Mouse (Mus musculus): ENCODE measurements around the gene Emp1. TPM values are rescaled to one million over a fixed set of nuclear protein-coding genes. Genes with fewer than 3 reads are reported as not detected.
A peak's percentile ranks its signal among the peaks of the same experiment; 100 is the strongest.

The Emp1 gene
- polyA plus RNA-seq, 1 experiment from 2014 or later, result 9.2 TPM

- no peaks in the 10 kb centered on the region for H3K36me3 ChIP-seq
- no peaks in the 10 kb centered on the region for H3K27me3 ChIP-seq
- 90% methylated on average over 8 of the region's 8 CpGs for WGBS
- H3K4me2 ChIP-seq (replicated peaks), result no peak overlapping the region
- no peak overlapping the region for H3K27ac ChIP-seq
- no peaks in the 10 kb centered on the region for H3K9me3 ChIP-seq
- ATAC-seq, result no peak
- no peaks in the 10 kb centered on the region for H3K4me1 ChIP-seq (replicated peaks)
- no peak overlapping the region for H3K9ac ChIP-seq (replicated peaks)
- H3K4me3 ChIP-seq (replicated peaks), result no peak overlapping the region
These were observed 26.4 kb downstream of the Emp1 start for GRCm38 (mm10) chr6:135388711-135389110.

- Histone ChIP-seq H3K4me2 (replicated peaks) (no peak overlapping the region), H3K9ac (replicated peaks) (no peak overlapping the region), H3K4me1 (replicated peaks) (no peaks in the 10 kb centered on the region), H3K27ac (no peak overlapping the region), H3K36me3 (no peaks in the 10 kb centered on the region), H3K4me3 (replicated peaks) (no peak overlapping the region), H3K9me3 (no peaks in the 10 kb centered on the region), H3K27me3 (no peaks in the 10 kb centered on the region)
- WGBS, result 73% methylated on average over 3 of the region's 3 CpGs
- no peak for ATAC-seq
These were observed 28.1 kb downstream of the Emp1 start for GRCm38 (mm10) chr6:135390398-135390797.

- Histone ChIP-seq H3K9ac (replicated peaks) (no peak overlapping the region), H3K27ac (no peak overlapping the region), H3K27me3 (no peaks in the 10 kb centered on the region), H3K4me2 (replicated peaks) (no peak overlapping the region), H3K36me3 (no peaks in the 10 kb centered on the region), H3K9me3 (no peaks in the 10 kb centered on the region), H3K4me1 (replicated peaks) (no peaks in the 10 kb centered on the region), H3K4me3 (replicated peaks) (no peak overlapping the region)
- WGBS, result 87% methylated on average over 8 of the region's 8 CpGs
- no peak for ATAC-seq
These were observed 33.0 kb downstream of the Emp1 start for GRCm38 (mm10) chr6:135395375-135395774.

- no peak for ATAC-seq
These were observed 34.7 kb downstream of the Emp1 start for GRCm38 (mm10) chr6:135397089-135397488.

GRCm38 (mm10) chr6:135397788-135398187, 35.4 kb downstream of the Emp1 start:
- Histone ChIP-seq H3K9ac (replicated peaks) (no peak overlapping the region), H3K9me3 (no peaks in the 10 kb centered on the region), H3K4me3 (replicated peaks) (no peak overlapping the region), H3K36me3 (no peaks in the 10 kb centered on the region), H3K27me3 (no peaks in the 10 kb centered on the region), H3K4me1 (replicated peaks) (no peaks in the 10 kb centered on the region), H3K4me2 (replicated peaks) (no peak overlapping the region), H3K27ac (no peak overlapping the region)
- WGBS, result 91% methylated on average over 8 of the region's 8 CpGs
- no peak for ATAC-seq

More at GRCm38 (mm10) chr6:135397089-135397488, 34.7 kb downstream of the Emp1 start:
- WGBS, result 81% methylated on average over 4 of the region's 4 CpGs
- Histone ChIP-seq H3K4me1 (replicated peaks) (no peaks in the 10 kb centered on the region), H3K27ac (no peak overlapping the region), H3K27me3 (no peaks in the 10 kb centered on the region), H3K4me2 (replicated peaks) (no peak overlapping the region), H3K36me3 (no peaks in the 10 kb centered on the region), H3K9ac (replicated peaks) (no peak overlapping the region), H3K4me3 (replicated peaks) (no peak overlapping the region), H3K9me3 (no peaks in the 10 kb centered on the region)

GRCm38 (mm10) chr6:135398801-135399200, 36.5 kb downstream of the Emp1 start:
- WGBS, result 77% methylated on average over 5 of the region's 5 CpGs
- H3K27me3 ChIP-seq, result no peaks in the 10 kb centered on the region

GRCm38 (mm10) chr6:135400306-135400705, 38.0 kb downstream of the Emp1 start:
- ATAC-seq, result no peak
- H3K4me3 ChIP-seq (replicated peaks), result no peak overlapping the region
- 50% methylated on average over 3 of the region's 3 CpGs for WGBS
- no peak overlapping the region for H3K4me2 ChIP-seq (replicated peaks)
- no peaks in the 10 kb centered on the region for H3K4me1 ChIP-seq (replicated peaks)
- no peaks in the 10 kb centered on the region for H3K27me3 ChIP-seq
- no peaks in the 10 kb centered on the region for H3K9me3 ChIP-seq
- no peak overlapping the region for H3K9ac ChIP-seq (replicated peaks)
- H3K27ac ChIP-seq, result no peak overlapping the region
- H3K36me3 ChIP-seq, result no peaks in the 10 kb centered on the region

More at GRCm38 (mm10) chr6:135398801-135399200, 36.5 kb downstream of the Emp1 start:
- Histone ChIP-seq H3K9ac (replicated peaks) (no peak overlapping the region), H3K4me3 (replicated peaks) (no peak overlapping the region), H3K9me3 (no peaks in the 10 kb centered on the region), H3K4me1 (replicated peaks) (no peaks in the 10 kb centered on the region), H3K27ac (no peak overlapping the region), H3K36me3 (no peaks in the 10 kb centered on the region), H3K4me2 (replicated peaks) (no peak overlapping the region)
- ATAC-seq, result no peak

- Histone ChIP-seq H3K36me3 (no peaks in the 10 kb centered on the region), H3K9ac (replicated peaks) (no peak overlapping the region), H3K9me3 (no peaks in the 10 kb centered on the region), H3K4me1 (replicated peaks) (0 out of 2 replicates have a peak, but pooled peaks cover 4% of the 10 kb centered on the region), H3K27ac (no peak overlapping the region), H3K4me3 (replicated peaks) (no peak overlapping the region), H3K27me3 (no peaks in the 10 kb centered on the region), H3K4me2 (replicated peaks) (no peak overlapping the region)
- ATAC-seq, result no peak
- WGBS, result 87% methylated on average over 11 of the region's 11 CpGs
These were observed 42.7 kb downstream of the Emp1 start for GRCm38 (mm10) chr6:135405093-135405492.

- 0 out of 2 replicates have a peak, but pooled peaks cover 10% of the 10 kb centered on the region for H3K4me1 ChIP-seq (replicated peaks)
- no peak overlapping the region for H3K4me3 ChIP-seq (replicated peaks)
- 78% methylated on average over 4 of the region's 4 CpGs for WGBS
- no peaks in the 10 kb centered on the region for H3K9me3 ChIP-seq
- H3K27me3 ChIP-seq, result no peaks in the 10 kb centered on the region
- H3K9ac ChIP-seq (replicated peaks), result no peak overlapping the region
- ATAC-seq, result no peak
- H3K4me2 ChIP-seq (replicated peaks), result no peak overlapping the region
- no peaks in the 10 kb centered on the region for H3K36me3 ChIP-seq
- H3K27ac ChIP-seq, result no peak overlapping the region
These were observed 45.0 kb downstream of the Emp1 start for GRCm38 (mm10) chr6:135407323-135407722.

- Histone ChIP-seq H3K4me3 (replicated peaks) (no peak overlapping the region), H3K36me3 (no peaks in the 10 kb centered on the region), H3K4me2 (replicated peaks) (no peak overlapping the region), H3K9me3 (no peaks in the 10 kb centered on the region), H3K4me1 (replicated peaks) (0 out of 2 replicates have a peak, but pooled peaks cover 10% of the 10 kb centered on the region), H3K27me3 (no peaks in the 10 kb centered on the region), H3K9ac (replicated peaks) (no peak overlapping the region), H3K27ac (no peak overlapping the region)
- 0 out of 2 replicates have a peak, but pooled peaks have one; percentile 48 for ATAC-seq
- 65% methylated on average over 10 of the region's 10 CpGs for WGBS
These were observed 49.5 kb downstream of the Emp1 start for GRCm38 (mm10) chr6:135411712-135412319.

GRCm38 (mm10) chr6:135412649-135413048, 50.3 kb downstream of the Emp1 start:
- WGBS, result 87% methylated on average over 6 of the region's 6 CpGs
- no peak for ATAC-seq

GRCm38 (mm10) chr6:135417459-135417858, 55.1 kb downstream of the Emp1 start:
- Histone ChIP-seq H3K27me3 (no peaks in the 10 kb centered on the region), H3K9ac (replicated peaks) (no peak overlapping the region), H3K4me3 (replicated peaks) (no peak overlapping the region), H3K4me1 (replicated peaks) (no peaks in the 10 kb centered on the region), H3K36me3 (no peaks in the 10 kb centered on the region), H3K27ac (no peak overlapping the region), H3K9me3 (no peaks in the 10 kb centered on the region), H3K4me2 (replicated peaks) (no peak overlapping the region)
- ATAC-seq, result no peak
- 34% methylated on average over 5 of the region's 5 CpGs for WGBS

More at GRCm38 (mm10) chr6:135412649-135413048, 50.3 kb downstream of the Emp1 start:
- Histone ChIP-seq H3K4me2 (replicated peaks) (no peak overlapping the region), H3K36me3 (no peaks in the 10 kb centered on the region), H3K4me3 (replicated peaks) (no peak overlapping the region), H3K27ac (no peak overlapping the region), H3K9me3 (no peaks in the 10 kb centered on the region), H3K4me1 (replicated peaks) (0 out of 2 replicates have a peak, but pooled peaks cover 10% of the 10 kb centered on the region), H3K9ac (replicated peaks) (no peak overlapping the region), H3K27me3 (no peaks in the 10 kb centered on the region)
